Mouse (Mus musculus): ENCODE measurements at regions not wholly inside any gene's neighbourhood (a gene's known extent, or its start where the extent isn't known, plus 50 kb on each side); places are given as distances from the start of the nearest gene placed in this dataset.

DNA sequence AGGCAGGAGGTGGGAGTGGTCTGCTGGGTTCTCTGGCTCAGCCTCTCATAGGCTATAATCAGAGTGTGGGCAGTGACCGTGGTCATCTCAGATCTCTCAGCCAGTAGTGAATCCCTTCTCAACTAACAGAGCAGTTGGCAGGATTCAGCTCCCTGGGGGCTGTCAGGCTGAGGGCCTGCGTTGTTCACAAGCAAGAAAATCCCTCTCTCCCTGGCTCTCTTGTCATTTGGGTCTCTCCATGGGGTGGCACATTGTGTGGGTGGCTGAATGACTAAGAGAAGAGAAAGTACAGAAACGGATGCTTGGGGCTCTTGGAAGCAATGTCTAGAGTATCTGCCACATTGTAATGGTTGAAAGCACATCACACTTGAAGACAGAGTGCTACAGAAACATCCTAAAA lies 542.0 kb upstream of the Adam5 start:
- TF ChIP-seq POLR2A (IDR thresholded peaks at IDR 0.05; ENCODE audit: borderline replicate concordance, extremely low read depth, low read depth, low read length): no peak
- TF ChIP-seq CTCF (IDR thresholded peaks at IDR 0.05; ENCODE audit: insufficient read depth, low read length): no peak

Data from lung, adult 2 months (tissue).